8 mouse cellular contexts compared by ENCODE assay signal in the genomic region with DNA sequence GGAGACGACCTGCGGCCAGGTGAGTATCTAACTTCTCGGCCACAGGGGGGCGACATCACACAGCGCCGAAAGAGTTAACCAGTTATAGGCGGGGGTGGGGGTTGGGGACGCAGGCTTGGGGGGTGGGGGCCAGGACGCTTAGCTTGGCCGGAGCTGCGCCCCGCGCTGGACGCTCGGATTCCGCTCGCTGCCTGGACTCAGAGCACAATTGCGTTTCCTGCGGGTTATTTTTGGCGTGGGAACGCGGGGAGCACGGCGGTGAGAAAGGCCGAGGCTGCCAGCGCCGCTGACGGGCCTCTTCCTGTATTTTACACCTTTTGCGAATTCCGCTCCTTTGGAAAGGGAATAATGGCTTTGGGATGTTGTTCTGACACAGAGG. TPM values are rescaled to one million over a fixed set of nuclear protein-coding genes. Genes with fewer than 3 reads are reported as not detected.
A peak's percentile ranks its signal among the peaks of the same experiment; 100 is the strongest.
DNase-seq lines count a peak whose midpoint lies in the region; ATAC-seq lines count a peak whose summit lies in the region.

No protein-coding gene starts in this region.

- ATAC-seq in intestine, embryonic 16.5 days, result no peak
- no peak for ATAC-seq in liver, embryonic 16.5 days (ENCODE audit: low read depth)

- no peaks in the 10 kb centered on the region for H3K36me3 ChIP-seq in intestine, embryonic 16.5 days (ENCODE audit: control insufficient read depth, insufficient read depth, low read length)
- no peaks in the 10 kb centered on the region for H3K36me3 ChIP-seq in liver, embryonic 16.5 days (ENCODE audit: control insufficient read depth, insufficient read depth)

- peaks cover 35% of the 10 kb centered on the region for H3K4me1 ChIP-seq in intestine, embryonic 16.5 days (ENCODE audit: control insufficient read depth, insufficient read depth, low read length)
- H3K4me1 ChIP-seq in liver, embryonic 16.5 days (ENCODE audit: control insufficient read depth, low read depth, low read length), result peaks cover 40% of the 10 kb centered on the region

- peak; percentile 74 to 79 for DNase-seq in adrenal gland, adult (ENCODE audit: inconsistent age in 2 of 2, low spot score in 1 of 2)
- no peak for DNase-seq in adrenal gland, adult 8-10 months
- peak; percentile 66 for DNase-seq in cerebellum, adult 9-10 months
- DNase-seq in heart, adult 11 months, result peak; percentile 99
- peak; percentile 70 for DNase-seq in retina, embryonic 14.5 days (ENCODE audit: low spot score)
- DNase-seq in c-Kit-positive CD71-positive TER-119-positive erythroid progenitor cells, embryonic 14.5 days (ENCODE audit: low spot score), result no peak

- peak overlapping the region; percentile 21; the same call in 1 of the 2 replicates for H3K27ac ChIP-seq in intestine, embryonic 16.5 days (ENCODE audit: low read length)
- no peak overlapping the region for H3K27ac ChIP-seq in liver, embryonic 16.5 days (ENCODE audit: low read length)

- H3K9ac ChIP-seq in intestine, embryonic 16.5 days (ENCODE audit: low read depth, low read length), result peak overlapping the region; percentile 69
- H3K9ac ChIP-seq in liver, embryonic 16.5 days (ENCODE audit: low read depth, low read length), result no peak overlapping the region

- under 1% methylated on average over 30 of the region's 30 CpGs for WGBS in intestine, embryonic 16.5 days
- WGBS in liver, embryonic 16.5 days (ENCODE audit: insufficient replicate concordance), result under 1% methylated on average over 30 of the region's 30 CpGs

- peak overlapping the region; percentile 99 for H3K4me2 ChIP-seq in intestine, embryonic 16.5 days (ENCODE audit: low read depth, low read length)
- H3K4me2 ChIP-seq in liver, embryonic 16.5 days (ENCODE audit: low read depth, low read length), result peak overlapping the region; percentile 56

- H3K4me3 ChIP-seq in intestine, embryonic 16.5 days (ENCODE audit: low read length), result peak overlapping the region; percentile 63
- peak overlapping the region; percentile 50 for H3K4me3 ChIP-seq in liver, embryonic 16.5 days (ENCODE audit: low read depth, low read length)

- H3K9me3 ChIP-seq in intestine, embryonic 16.5 days (ENCODE audit: control insufficient read depth, low read length), result no peaks in the 10 kb centered on the region
- no peaks in the 10 kb centered on the region for H3K9me3 ChIP-seq in liver, embryonic 16.5 days (replicated peaks; ENCODE audit: control insufficient read depth, low read length)

- peaks cover 44% of the 10 kb centered on the region for H3K27me3 ChIP-seq in intestine, embryonic 16.5 days (replicated peaks; ENCODE audit: control insufficient read depth, insufficient read depth, low read length)
- peaks cover 83% of the 10 kb centered on the region for H3K27me3 ChIP-seq in liver, embryonic 16.5 days (ENCODE audit: control insufficient read depth, insufficient read depth, low read depth, low read length)

RNA-seq across cellular contexts. Expression of a gene that starts 1.5 kb away (rescaled TPM):
- 10 to 100 TPM; 11.5 to 18.6 (median 16.2) TPM for total RNA-seq in adrenal gland, adult 8-10 months (2022)
- 8.4 and 8.7 TPM in 2 replicates for polyA plus RNA-seq in intestine, embryonic 16.5 days (2015; fragmentation: Nextera tagmentation; extraction: Ambion mirVana)
- 2.0 and 2.1 TPM in 2 replicates for polyA plus RNA-seq in liver, embryonic 16.5 days (2015; fragmentation: Nextera tagmentation; extraction: Ambion mirVana)

RNA-seq across cellular contexts. Expression of a gene that starts 23.9 kb away (rescaled TPM):
- total RNA-seq in adrenal gland, adult 8-10 months (2022), result 1 to 10 TPM; 3.9 to 7.2 (median 4.9) TPM
- polyA plus RNA-seq in intestine, embryonic 16.5 days (2015; fragmentation: Nextera tagmentation; extraction: Ambion mirVana), result 2.7 and 6.0 TPM in 2 replicates
- polyA plus RNA-seq in liver, embryonic 16.5 days (2015; fragmentation: Nextera tagmentation; extraction: Ambion mirVana), result 6.2 and 8.5 TPM in 2 replicates

RNA-seq across cellular contexts. Expression of a gene that starts 38.6 kb away (rescaled TPM):
- 10 to 100 TPM; 27.2 to 29.5 (median 27.7) TPM for total RNA-seq in adrenal gland, adult 8-10 months (2022)
- polyA plus RNA-seq in intestine, embryonic 16.5 days (2015; fragmentation: Nextera tagmentation; extraction: Ambion mirVana), result 25.5 and 29.6 TPM in 2 replicates
- polyA plus RNA-seq in liver, embryonic 16.5 days (2015; fragmentation: Nextera tagmentation; extraction: Ambion mirVana), result 5.5 and 6.3 TPM in 2 replicates

RNA-seq across cellular contexts. Expression of a gene that starts 56.0 kb away (rescaled TPM):
- total RNA-seq in adrenal gland, adult 8-10 months (2022), result 1 to 10 TPM in 3 of 4 experiments, under 1 TPM in 1; 0.61 to 2.9 (median 2.1) TPM
- polyA plus RNA-seq in intestine, embryonic 16.5 days (2015; fragmentation: Nextera tagmentation; extraction: Ambion mirVana), result 3.9 and 4.1 TPM in 2 replicates
- 0.20 TPM in 1 of 2 replicates, not detected in the other for polyA plus RNA-seq in liver, embryonic 16.5 days (2015; fragmentation: Nextera tagmentation; extraction: Ambion mirVana)

Comparison
In these comparisons a context has a peak if more than half of its experiments do, and no peak if none do; other contexts are left out.
1. DNase-seq: peak in adrenal gland, adult (2 of 2), cerebellum, adult 9-10 months (single experiment), heart, adult 11 months (single experiment) and retina, embryonic 14.5 days (single experiment); none in adrenal gland, adult 8-10 months (single experiment) and c-Kit-positive CD71-positive TER-119-positive erythroid progenitor cells, embryonic 14.5 days (single experiment).